Mouse (Mus musculus) CH12.LX (cell line): Measurements from ENCODE around the gene Dupd1. TPM values are rescaled to one million over a fixed set of nuclear protein-coding genes. Genes with fewer than 3 reads are reported as not detected.

Experiments used
- DNase-seq: peaks from one replicate; pipeline ENCODE4 v3.0.0-alpha.2; 2013; ENCODE audit errors: extremely low read depth
- H3K27ac ChIP-seq: 2 replicates; pipeline ENCODE4 v1.5.1; 2012; ENCODE audit warnings: low read depth, mild to moderate bottlenecking, control low read depth, moderate library complexity; ENCODE audit not compliant: insufficient read depth
- H3K27me3 ChIP-seq: replicated peaks from 2 replicates; pipeline ENCODE3; 2012; ENCODE audit warnings: inconsistent platforms
- H3K36me3 ChIP-seq, 2 experiments: replicated peaks in 1 of 2; 2 replicates each; pipeline versions ENCODE3 to v1.6.1; 2012; ENCODE audit warnings: inconsistent platforms in 1 of 2, low read length in 1 of 2, mild to moderate bottlenecking in 1 of 2, mixed read lengths in 1 of 2, moderate library complexity in 1 of 2; ENCODE audit not compliant: control insufficient read depth in 1 of 2, insufficient read depth in 1 of 2
- H3K4me1 ChIP-seq, 2 experiments: 2 replicates each; pipeline ENCODE4 v1.6.1; 2012; ENCODE audit warnings: inconsistent platforms in 1 of 2, moderate library complexity in 1 of 2; ENCODE audit not compliant: insufficient read depth in 2 of 2, control insufficient read depth in 1 of 2
- H3K4me2 ChIP-seq: 2 replicates; pipeline ENCODE4 v1.6.1; 2012; ENCODE audit warnings: low read depth, mild to moderate bottlenecking, control low read depth; ENCODE audit not compliant: poor library complexity, insufficient read depth, severe bottlenecking
- H3K4me3 ChIP-seq, 3 experiments: fragments of 150-350 bp in 1 of 3; sonication (generic) in 1 of 3; replicated peaks in 1 of 3; 2 replicates each; pipeline versions ENCODE3 to v1.5.1; 2011 to 2012; ENCODE audit warnings: low read depth in 2 of 3, low read length in 2 of 3, mild to moderate bottlenecking in 2 of 3, moderate library complexity in 2 of 3, control low read depth in 1 of 3, improper control_type of control experiment in 1 of 3, inconsistent platforms in 1 of 3, mixed read lengths in 1 of 3; ENCODE audit not compliant: poor library complexity in 1 of 3
- H3K79me2 ChIP-seq: replicated peaks from 2 replicates; pipeline ENCODE4 v1.6.1; 2012; ENCODE audit warnings: mild to moderate bottlenecking, moderate library complexity; ENCODE audit not compliant: control insufficient read depth, poor library complexity, insufficient read depth, severe bottlenecking; ENCODE audit errors: extremely low read depth
- H3K9ac ChIP-seq: 2 replicates; pipeline ENCODE4 v1.6.1; 2012; ENCODE audit warnings: low read depth, mild to moderate bottlenecking, control low read depth, moderate library complexity; ENCODE audit not compliant: insufficient read depth
- H3K9me3 ChIP-seq: replicated peaks from 2 replicates; pipeline ENCODE3; 2012; ENCODE audit warnings: low read length, inconsistent platforms, mixed read lengths
- BHLHE40 ChIP-seq: IDR thresholded peaks from 2 replicates; pipeline ENCODE4 v1.6.1; 2011; ENCODE audit warnings: mild to moderate bottlenecking, low read depth, low read length, improper control_type of control experiment
- ELF1 ChIP-seq: IDR thresholded peaks from 2 replicates; pipeline ENCODE4 v1.6.1; 2014; ENCODE audit warnings: low read depth, mild to moderate bottlenecking, inconsistent platforms, low read length, improper control_type of control experiment
- ETS1 ChIP-seq: conservative IDR thresholded peaks from 2 replicates; pipeline ENCODE4 v1.6.1; 2012; ENCODE audit warnings: low read depth, mild to moderate bottlenecking, inconsistent platforms, low read length, improper control_type of control experiment, moderate library complexity
- JUND ChIP-seq: conservative IDR thresholded peaks from 2 replicates; pipeline ENCODE4 v1.6.1; 2011; ENCODE audit warnings: low read depth, low read length, improper control_type of control experiment
- MEF2A ChIP-seq: IDR thresholded peaks from 2 replicates; pipeline ENCODE4 v1.6.1; 2014; ENCODE audit warnings: low read depth, mild to moderate bottlenecking, inconsistent platforms, low read length, improper control_type of control experiment, borderline replicate concordance
- MYC ChIP-seq: IDR thresholded peaks from 2 replicates; pipeline ENCODE4 v1.6.1; 2011; ENCODE audit warnings: low read depth, mild to moderate bottlenecking, improper control_type of control experiment, low read length
- NRF1 ChIP-seq: IDR thresholded peaks from 2 replicates; pipeline ENCODE4 v1.6.1; 2014; ENCODE audit warnings: low read depth, mild to moderate bottlenecking, inconsistent platforms, low read length, improper control_type of control experiment, moderate library complexity
- SMC3 ChIP-seq: IDR thresholded peaks from 2 replicates; pipeline ENCODE4 v1.6.1; 2011; ENCODE audit warnings: low read depth, low read length, improper control_type of control experiment
- ZC3H11A ChIP-seq: IDR thresholded peaks from 2 replicates; pipeline ENCODE4 v1.6.1; 2012; ENCODE audit warnings: low read depth, mild to moderate bottlenecking, inconsistent platforms, low read length, improper control_type of control experiment
- ZKSCAN1 ChIP-seq: IDR thresholded peaks from 2 replicates; pipeline ENCODE4 v1.6.1; 2012; ENCODE audit warnings: low read depth, inconsistent platforms, low read length, improper control_type of control experiment, borderline replicate concordance
- ZMIZ1 ChIP-seq: IDR thresholded peaks from 2 replicates; pipeline ENCODE4 v1.6.1; 2012; ENCODE audit warnings: low read depth, mild to moderate bottlenecking, inconsistent platforms, low read length, improper control_type of control experiment
- ZNF384 ChIP-seq: IDR thresholded peaks from 2 replicates; pipeline ENCODE4 v1.6.1; 2012; ENCODE audit warnings: low read depth, low read length, improper control_type of control experiment, inconsistent platforms
- dilution Hi-C: fragments of 300-500 bp; cut with MboI; formaldehyde crosslinking; loops from 2 replicates; pipeline ENCODE4 v1.14.3; 2020; ENCODE audit warnings: low sequenced_read_pairs; ENCODE audit not compliant: extremely low pct_unique_long_range_greater_than_20kb, extremely low pct_ligation_motif_present
- in situ Hi-C: fragments of 300-500 bp; cut with MboI; formaldehyde crosslinking; loops from 3 replicates; pipeline ENCODE4 v1.14.3; 2019; ENCODE audit warnings: low sequenced_read_pairs, low pct_ligation_motif_present, low pct_unique_long_range_greater_than_20kb, mixed read lengths
- polyA plus RNA-seq: library from polyadenylated mRNA; unstranded; fragments of >175 nt; gene quantifications from 2 replicates; pipeline ENCODE4 v1.2.1, GENCODE M21; 2012; ENCODE audit warnings: low read depth; ENCODE audit not compliant: insufficient read length
- total RNA-seq, 2 experiments: library from RNA; depleted of rRNA; stranded (reverse); fragments of 300-350 nt in 1 of 2; fragments of >200 nt in 1 of 2; gene quantifications; 2 replicates each; pipeline ENCODE4 v1.2.3; 2012 to 2014

Gene Dupd1
- total and polyA plus RNA-seq, 3 experiments: not detected

DNA sequence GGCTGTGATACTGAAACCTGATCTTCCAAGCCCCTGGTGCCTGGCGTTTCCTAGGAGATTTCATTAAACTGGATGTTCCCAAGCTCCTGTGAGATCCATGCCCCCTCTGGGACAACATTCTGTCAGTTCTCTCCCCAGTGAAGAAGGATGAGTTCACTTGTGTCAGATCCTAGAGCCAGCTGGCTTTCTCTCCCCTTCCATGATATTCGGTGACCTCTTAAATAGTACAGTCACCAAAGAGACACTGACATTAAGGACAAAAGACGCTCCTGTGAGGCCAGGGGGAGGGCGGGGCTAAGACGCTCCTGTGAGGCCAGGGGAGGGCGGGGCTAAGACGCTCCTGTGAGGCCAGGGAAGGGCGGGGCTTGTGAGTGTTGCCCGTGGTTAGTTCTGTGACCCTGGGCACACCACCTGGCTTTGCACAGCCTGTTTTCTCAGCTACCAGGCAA, 31.7 kb downstream of the Dupd1 start:
- H3K79me2 ChIP-seq: no peaks in the 10 kb centered on the region
- no peak overlapping the region for H3K27ac ChIP-seq
- no peaks in the 10 kb centered on the region for H3K27me3 ChIP-seq
- peaks cover 0 to 23% of the 10 kb centered on the region in 2 experiments; a peak in 2 of 4 replicates for H3K4me1 ChIP-seq
- peak; percentile 87 for DNase-seq
- peak overlapping the region; percentile 82 for H3K4me2 ChIP-seq
- 0 out of 2 replicates have a peak overlapping the region, but pooled peaks have one; percentile 7 for H3K9ac ChIP-seq
- dilution Hi-C loops (no loop called here), in situ Hi-C loops (no loop called here)
- no peaks in the 10 kb centered on the region for H3K36me3 ChIP-seq
- no peak for TF ChIP-seq MYC
- no peak for TF ChIP-seq ETS1
- TF ChIP-seq ZMIZ1: no peak
- TF ChIP-seq SMC3: no peak
- TF ChIP-seq NRF1: no peak
- TF ChIP-seq JUND: no peak
- no peak for TF ChIP-seq ZKSCAN1
- no peaks in the 10 kb centered on the region for H3K9me3 ChIP-seq
- H3K4me3 ChIP-seq: peak overlapping the region in 1 of 3 experiments; percentile 21

DNA sequence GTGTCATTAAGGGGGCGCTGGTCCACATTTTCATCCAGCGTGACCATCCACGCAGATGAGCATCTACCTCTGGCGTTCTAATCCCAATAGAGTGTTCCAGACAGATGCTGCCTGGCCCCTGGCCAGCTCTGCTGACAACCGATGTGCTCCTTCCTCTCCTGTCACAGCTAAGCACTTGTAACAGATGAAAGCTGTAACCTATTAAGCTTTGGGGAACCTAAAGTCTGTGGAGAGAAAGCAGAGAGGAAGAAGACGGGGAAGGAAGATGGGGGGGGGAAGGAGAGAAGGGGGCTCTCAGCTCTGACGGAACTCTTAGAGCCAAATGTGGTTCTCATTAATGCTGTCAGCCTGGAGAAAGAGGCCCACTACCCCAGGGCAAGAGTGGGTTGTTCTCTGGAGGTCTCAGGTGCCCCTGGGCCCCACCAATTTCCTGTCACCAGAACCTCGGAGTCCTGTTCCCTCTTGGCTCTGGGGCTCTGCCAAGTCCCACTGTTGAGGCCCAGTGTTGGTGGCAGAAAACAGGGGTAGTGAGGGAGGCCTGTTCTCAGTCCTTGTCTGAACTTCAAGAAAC, 34.7 kb downstream of the Dupd1 start:
- no peaks in the 10 kb centered on the region for H3K36me3 ChIP-seq
- TF ChIP-seq ZC3H11A: no peak
- TF ChIP-seq MEF2A: no peak
- TF ChIP-seq ELF1: no peak
- TF ChIP-seq BHLHE40: no peak
- no peak for TF ChIP-seq ZNF384
- no peak overlapping the region for H3K4me3 ChIP-seq
- no peak overlapping the region for H3K9ac ChIP-seq
- peaks cover 3 to 27% of the 10 kb centered on the region in 2 experiments; a peak in 3 of 4 replicates for H3K4me1 ChIP-seq
- H3K79me2 ChIP-seq: no peaks in the 10 kb centered on the region
- no peaks in the 10 kb centered on the region for H3K9me3 ChIP-seq
- in situ Hi-C loops (no loop called here), dilution Hi-C loops (no loop called here)
- H3K4me2 ChIP-seq: no peak overlapping the region
- no peak for DNase-seq
- no peaks in the 10 kb centered on the region for H3K27me3 ChIP-seq
- H3K27ac ChIP-seq: no peak overlapping the region
